Mouse (Mus musculus) bone marrow, adult 2 months (tissue): ENCODE results near the gene Hoxa10.

ENCODE experiments used
- CTCF ChIP-seq: fragments of 200-500 bp; IDR thresholded peaks from 2 replicates; pipeline ENCODE4 v1.5.1; 2011; ENCODE audit warnings: low read length, control low read depth; ENCODE audit not compliant: control insufficient read depth, insufficient read depth
- POLR2A ChIP-seq: fragments of 200-500 bp; IDR thresholded peaks from 2 replicates; pipeline ENCODE4 v1.6.1; 2011; ENCODE audit warnings: low read depth, mild to moderate bottlenecking, control low read depth, low read length, borderline replicate concordance; ENCODE audit not compliant: control insufficient read depth

DNA sequence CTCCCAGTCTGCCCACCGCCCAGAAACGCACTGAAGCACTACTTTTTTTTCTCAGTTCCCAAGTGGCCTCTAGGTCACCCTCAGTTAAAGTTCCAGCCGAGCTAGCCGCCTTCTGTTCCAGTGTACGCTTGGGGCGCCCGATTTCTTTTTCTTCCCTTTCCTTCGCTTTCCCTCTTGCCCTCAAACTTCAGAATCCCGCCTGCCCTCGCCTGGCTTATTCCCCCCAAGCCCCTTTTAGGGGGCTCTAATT lies 37.6 kb downstream of the Hoxa10 start:
- no peak for TF ChIP-seq CTCF
- no peak for TF ChIP-seq POLR2A
